Mouse (Mus musculus): ENCODE results near the gene Pitpnm1. TPM values are rescaled to one million over a fixed set of nuclear protein-coding genes. Genes with fewer than 3 reads are reported as not detected.
"Not testable (repeated sequence)": the region's sequence is repeated elsewhere in the genome, so short reads cannot be mapped to it uniquely, and the experiment has no call there.

Pitpnm1 gene
- polyA plus RNA-seq, 1 experiment from 2014 or later: 21.5 TPM

GRCm38 (mm10) chr19:4114551-4114950, 14.8 kb downstream of the Pitpnm1 start:
- Histone ChIP-seq H3K4me3 (replicated peaks) (no peak overlapping the region), H3K4me2 (no peak overlapping the region), H3K27ac (no peak overlapping the region), H3K27me3 (no peaks in the 10 kb centered on the region), H3K36me3 (replicated peaks) (peaks cover 75% of the 10 kb centered on the region), H3K9ac (no peak overlapping the region), H3K4me1 (no peaks in the 10 kb centered on the region), H3K9me3 (no peaks in the 10 kb centered on the region)
- no peak for ATAC-seq (ENCODE audit: low FRiP score)
- 89% methylated on average over 10 of the region's 10 CpGs for WGBS

- H3K27ac ChIP-seq: no peak overlapping the region
- H3K4me1 ChIP-seq: peaks cover under 1% of the 10 kb centered on the region
- no peak for ATAC-seq (ENCODE audit: low FRiP score)
- H3K4me2 ChIP-seq: no peak overlapping the region
- H3K9ac ChIP-seq: no peak overlapping the region
- H3K4me3 ChIP-seq (replicated peaks): no peak overlapping the region
- H3K36me3 ChIP-seq (replicated peaks): peaks cover 73% of the 10 kb centered on the region
- WGBS: 94% methylated on average over 10 of the region's 10 CpGs
- H3K27me3 ChIP-seq: 0 out of 2 replicates have a peak, but pooled peaks cover 2% of the 10 kb centered on the region
- no peaks in the 10 kb centered on the region for H3K9me3 ChIP-seq
Measured at GRCm38 (mm10) chr19:4115144-4115543, 15.3 kb downstream of the Pitpnm1 start.

- H3K36me3 ChIP-seq (replicated peaks): peaks cover 69% of the 10 kb centered on the region
- H3K4me2 ChIP-seq: no peak overlapping the region
- H3K27ac ChIP-seq: no peak overlapping the region
Measured at GRCm38 (mm10) chr19:4115816-4116215, 16.0 kb downstream of the Pitpnm1 start.

GRCm38 (mm10) chr19:4117006-4117405, 17.2 kb downstream of the Pitpnm1 start:
- 98% methylated on average over 7 of the region's 7 CpGs for WGBS
- H3K27me3 ChIP-seq: 0 out of 2 replicates have a peak, but pooled peaks cover 7% of the 10 kb centered on the region
- peaks cover 10% of the 10 kb centered on the region for H3K4me1 ChIP-seq
- H3K36me3 ChIP-seq (replicated peaks): peaks cover 60% of the 10 kb centered on the region
- H3K4me2 ChIP-seq: no peak overlapping the region
- ATAC-seq (ENCODE audit: low FRiP score): no peak
- H3K27ac ChIP-seq: no peak overlapping the region
- H3K4me3 ChIP-seq (replicated peaks): no peak overlapping the region
- H3K9me3 ChIP-seq: no peaks in the 10 kb centered on the region
- no peak overlapping the region for H3K9ac ChIP-seq

More at GRCm38 (mm10) chr19:4115816-4116215, 16.0 kb downstream of the Pitpnm1 start:
- 0 out of 2 replicates have a peak, but pooled peaks cover 7% of the 10 kb centered on the region for H3K27me3 ChIP-seq
- H3K4me3 ChIP-seq (replicated peaks): no peak overlapping the region
- H3K9me3 ChIP-seq: no peaks in the 10 kb centered on the region
- no peak for ATAC-seq (ENCODE audit: low FRiP score)
- H3K4me1 ChIP-seq: peaks cover 8% of the 10 kb centered on the region
- no peak overlapping the region for H3K9ac ChIP-seq
- whole genome bisulfite sequencing: 88% methylated on average over 11 of the region's 11 CpGs

- no peak overlapping the region for H3K27ac ChIP-seq
- ATAC-seq (ENCODE audit: low FRiP score): no peak
- 96% methylated on average over 2 of the region's 2 CpGs for WGBS
- peaks cover 46% of the 10 kb centered on the region for H3K36me3 ChIP-seq (replicated peaks)
- no peak overlapping the region for H3K9ac ChIP-seq
- no peaks in the 10 kb centered on the region for H3K9me3 ChIP-seq
- no peak overlapping the region for H3K4me2 ChIP-seq
- H3K4me3 ChIP-seq (replicated peaks): no peak overlapping the region
- peaks cover 10% of the 10 kb centered on the region for H3K4me1 ChIP-seq
- H3K27me3 ChIP-seq: 0 out of 2 replicates have a peak, but pooled peaks cover 7% of the 10 kb centered on the region
Measured at GRCm38 (mm10) chr19:4118350-4118749, 18.6 kb downstream of the Pitpnm1 start.

- H3K27ac ChIP-seq: no peak overlapping the region
- H3K9ac ChIP-seq: no peak overlapping the region
- H3K4me1 ChIP-seq: peaks cover 10% of the 10 kb centered on the region
- H3K4me3 ChIP-seq (replicated peaks): no peak overlapping the region
- 89% methylated on average over 6 of the region's 6 CpGs for WGBS
- peaks cover 31% of the 10 kb centered on the region for H3K36me3 ChIP-seq (replicated peaks)
- no peaks in the 10 kb centered on the region for H3K9me3 ChIP-seq
- ATAC-seq (ENCODE audit: low FRiP score): no peak
- H3K27me3 ChIP-seq: 0 out of 2 replicates have a peak, but pooled peaks cover 7% of the 10 kb centered on the region
- H3K4me2 ChIP-seq: 0 out of 2 replicates have a peak overlapping the region, but pooled peaks have one; percentile 55
Measured at GRCm38 (mm10) chr19:4119716-4120487, 20.1 kb downstream of the Pitpnm1 start.

- H3K27ac ChIP-seq: no peak overlapping the region
- peaks cover 25% of the 10 kb centered on the region for H3K36me3 ChIP-seq (replicated peaks)
- peak overlapping the region; percentile 46; the same call in 1 of the 2 replicates for H3K4me3 ChIP-seq (replicated peaks)
- H3K9ac ChIP-seq: no peak overlapping the region
- H3K9me3 ChIP-seq: no peaks in the 10 kb centered on the region
- H3K4me2 ChIP-seq: peak overlapping the region; percentile 55
- H3K4me1 ChIP-seq: peaks cover 14% of the 10 kb centered on the region
- H3K27me3 ChIP-seq: 0 out of 2 replicates have a peak, but pooled peaks cover 7% of the 10 kb centered on the region
- ATAC-seq (ENCODE audit: low FRiP score): no peak
- 96% methylated on average over 2 of the region's 2 CpGs for WGBS
Measured at GRCm38 (mm10) chr19:4120496-4120895, 20.7 kb downstream of the Pitpnm1 start.

GRCm38 (mm10) chr19:4121097-4121805, 21.5 kb downstream of the Pitpnm1 start:
- 3% methylated on average over 38 of the region's 38 CpGs for WGBS
- peak overlapping the region; percentile 55 for H3K4me2 ChIP-seq

GRCm38 (mm10) chr19:4121896-4122295, 22.1 kb downstream of the Pitpnm1 start:
- not testable (repeated sequence) for H3K9ac ChIP-seq; H3K9me3 ChIP-seq; H3K4me3 ChIP-seq (replicated peaks); H3K27me3 ChIP-seq; ATAC-seq (ENCODE audit: low FRiP score); H3K27ac ChIP-seq
- Histone ChIP-seq H3K4me1 (peaks cover 21% of the 10 kb centered on the region), H3K36me3 (replicated peaks) (peaks cover 13% of the 10 kb centered on the region), H3K4me2 (0 out of 2 replicates have a peak overlapping the region, but pooled peaks have one; percentile 21)
- 62% methylated on average over 6 of the region's 6 CpGs for WGBS

More at GRCm38 (mm10) chr19:4121097-4121805, 21.5 kb downstream of the Pitpnm1 start:
- Histone ChIP-seq H3K27me3 (0 out of 2 replicates have a peak, but pooled peaks cover 7% of the 10 kb centered on the region), H3K27ac (peak overlapping the region; percentile 82), H3K4me3 (replicated peaks) (peak overlapping the region; percentile 46), H3K36me3 (replicated peaks) (peaks cover 18% of the 10 kb centered on the region), H3K9ac (peak overlapping the region; percentile 50; the same call in 1 of the 2 replicates), H3K9me3 (no peaks in the 10 kb centered on the region), H3K4me1 (peaks cover 14% of the 10 kb centered on the region)
- peak; percentile 83 for ATAC-seq (ENCODE audit: low FRiP score)

- H3K9me3 ChIP-seq: no peaks in the 10 kb centered on the region
- no peak overlapping the region for H3K4me2 ChIP-seq
- peaks cover 29% of the 10 kb centered on the region for H3K4me1 ChIP-seq
- no peak for ATAC-seq (ENCODE audit: low FRiP score)
- H3K27ac ChIP-seq: no peak overlapping the region
- 85% methylated on average over 7 of the region's 7 CpGs for WGBS
- no peak overlapping the region for H3K9ac ChIP-seq
- H3K27me3 ChIP-seq: 0 out of 2 replicates have a peak, but pooled peaks cover 7% of the 10 kb centered on the region
- no peak overlapping the region for H3K4me3 ChIP-seq (replicated peaks)
- peaks cover 8% of the 10 kb centered on the region for H3K36me3 ChIP-seq (replicated peaks)
Measured at GRCm38 (mm10) chr19:4122411-4123370, 22.9 kb downstream of the Pitpnm1 start.

- no peak for ATAC-seq (ENCODE audit: low FRiP score)
- 0 out of 2 replicates have a peak, but pooled peaks cover 7% of the 10 kb centered on the region for H3K27me3 ChIP-seq
- no peak overlapping the region for H3K9ac ChIP-seq
- 83% methylated on average over 4 of the region's 4 CpGs for WGBS
- H3K4me2 ChIP-seq: no peak overlapping the region
- H3K4me1 ChIP-seq: peaks cover 29% of the 10 kb centered on the region
- H3K36me3 ChIP-seq (replicated peaks): peaks cover 21% of the 10 kb centered on the region
- H3K4me3 ChIP-seq (replicated peaks): no peak overlapping the region
- no peak overlapping the region for H3K27ac ChIP-seq
- no peaks in the 10 kb centered on the region for H3K9me3 ChIP-seq
Measured at GRCm38 (mm10) chr19:4124432-4124831, 24.6 kb downstream of the Pitpnm1 start.

Measured in forebrain, embryonic 12.5 days (tissue).